Mouse (Mus musculus): Measurements from ENCODE around the gene Etv6. TPM values are rescaled to one million over a fixed set of nuclear protein-coding genes. Genes with fewer than 3 reads are reported as not detected.

Gene Etv6
- polyA plus RNA-seq, 1 experiment from 2014 or later = 2.7 TPM

DNA sequence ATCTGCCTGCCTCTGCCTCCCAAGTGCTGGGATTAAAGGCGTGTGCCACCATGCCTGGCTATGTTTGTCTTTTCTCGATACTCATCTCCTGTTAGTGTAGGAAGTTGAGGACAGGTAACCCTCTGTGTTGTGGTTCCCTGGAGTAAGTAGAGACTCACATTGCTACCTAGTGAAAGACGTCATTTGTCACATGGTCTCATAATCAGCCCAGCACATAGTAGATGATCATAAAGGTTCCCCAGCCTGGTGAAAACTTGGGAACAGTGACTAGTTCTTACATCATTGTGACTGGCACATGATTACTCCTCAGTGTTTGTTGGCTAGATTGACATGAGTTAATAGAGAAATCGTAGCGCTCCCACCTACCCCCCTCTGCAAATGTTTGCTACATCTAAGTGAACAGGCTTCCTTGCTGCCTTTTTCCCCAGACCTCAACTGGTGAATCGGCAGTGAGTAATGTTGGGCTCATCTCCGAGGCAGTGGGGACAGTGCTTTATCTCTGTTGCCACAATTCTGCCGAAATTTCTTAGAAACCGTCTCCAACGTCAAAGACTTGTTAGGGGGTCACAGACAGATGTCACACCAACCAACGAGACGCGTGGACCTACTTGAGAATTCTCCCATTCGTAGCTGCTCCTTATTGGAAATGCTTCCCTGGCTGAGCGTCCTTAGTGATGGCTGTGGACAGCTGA is 46.9 kb downstream of the Etv6 start:
- no peaks in the 10 kb centered on the region for H3K9me3 ChIP-seq (ENCODE audit: low read length)
- H3K4me2 ChIP-seq (ENCODE audit: low read depth, low read length) = no peak overlapping the region
- 61% methylated on average over 15 of the region's 15 CpGs for WGBS (ENCODE audit: insufficient replicate concordance)
- no peak for TF ChIP-seq CTCF (IDR thresholded peaks at IDR 0.05; ENCODE audit: low read depth)
- no peak for TF ChIP-seq EP300 (IDR thresholded peaks at IDR 0.05; ENCODE audit: low read depth)
- no peaks in the 10 kb centered on the region for H3K36me3 ChIP-seq (replicated peaks; ENCODE audit: insufficient read depth, low read length)
- DNase-seq (no peak), ATAC-seq (no peak)
- no peak overlapping the region for H3K27ac ChIP-seq (ENCODE audit: low read depth)
- H3K4me3 ChIP-seq (ENCODE audit: low read depth, low read length) = no peak overlapping the region
- H3K4me1 ChIP-seq (ENCODE audit: insufficient read depth) = no peaks in the 10 kb centered on the region
- no peaks in the 10 kb centered on the region for H3K27me3 ChIP-seq (ENCODE audit: insufficient read depth, low read length)
- no peak overlapping the region for H3K9ac ChIP-seq (replicated peaks)

DNA sequence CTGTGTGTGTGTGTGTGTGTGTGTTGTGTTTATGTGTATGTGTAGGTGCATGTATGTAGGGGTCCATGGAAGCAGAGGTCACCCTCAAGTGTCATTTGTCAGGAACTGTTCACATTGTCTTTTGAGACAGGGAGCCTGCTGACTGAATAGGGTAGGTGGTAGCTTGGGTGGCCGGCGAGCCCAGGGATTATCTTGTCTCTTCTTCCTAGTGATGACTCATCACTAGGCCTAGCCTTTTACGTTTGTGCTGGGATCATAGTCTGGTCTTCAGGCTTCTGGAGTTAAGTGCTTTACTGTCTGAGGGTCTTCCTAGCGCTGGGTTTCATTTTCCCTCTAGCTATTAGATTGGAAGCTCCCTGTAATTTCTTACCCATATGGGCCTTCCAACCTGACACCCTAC is 47.9 kb downstream of the Etv6 start:
- TF ChIP-seq EP300 (IDR thresholded peaks at IDR 0.05; ENCODE audit: low read depth) (no peak), CTCF (IDR thresholded peaks at IDR 0.05; ENCODE audit: low read depth) (no peak)
- no peak for ATAC-seq

DNA sequence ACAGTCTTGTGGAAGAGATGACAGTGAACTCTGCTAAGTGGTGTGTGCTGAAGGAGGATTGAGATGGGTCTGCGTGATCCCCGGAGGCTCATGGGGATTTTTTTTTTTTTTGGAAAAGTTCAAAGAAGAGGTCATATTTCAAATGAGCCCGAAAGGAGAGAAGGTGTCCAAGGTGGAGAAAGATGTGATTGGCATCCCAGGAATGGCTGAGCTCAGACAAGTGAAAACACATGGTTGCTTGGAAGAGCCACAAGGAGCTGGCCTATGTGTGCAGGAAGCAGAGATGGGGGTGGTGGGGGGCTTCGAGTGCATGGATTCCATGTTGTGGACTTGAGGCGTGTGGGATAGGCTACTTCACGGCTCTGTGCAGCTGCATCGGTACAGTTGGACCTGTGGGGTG is 50.9 kb downstream of the Etv6 start:
- no peaks in the 10 kb centered on the region for H3K27me3 ChIP-seq (ENCODE audit: insufficient read depth, low read length)
- DNase-seq (no peak), ATAC-seq (no peak)
- H3K4me2 ChIP-seq (ENCODE audit: low read depth, low read length) = no peak overlapping the region
- no peak overlapping the region for H3K9ac ChIP-seq (replicated peaks)
- H3K36me3 ChIP-seq (replicated peaks; ENCODE audit: insufficient read depth, low read length) = no peaks in the 10 kb centered on the region
- WGBS (ENCODE audit: insufficient replicate concordance) = 79% methylated on average over 7 of the region's 7 CpGs
- peaks cover 11% of the 10 kb centered on the region for H3K4me1 ChIP-seq (ENCODE audit: insufficient read depth)
- H3K4me3 ChIP-seq (ENCODE audit: low read depth, low read length) = no peak overlapping the region
- H3K9me3 ChIP-seq (ENCODE audit: low read length) = no peaks in the 10 kb centered on the region
- no peak for TF ChIP-seq CTCF (IDR thresholded peaks at IDR 0.05; ENCODE audit: low read depth)
- H3K27ac ChIP-seq (ENCODE audit: low read depth) = no peak overlapping the region

More for the DNA sequence above, 47.9 kb downstream of the Etv6 start:
- Histone ChIP-seq H3K9me3 (ENCODE audit: low read length) (no peaks in the 10 kb centered on the region), H3K27me3 (ENCODE audit: insufficient read depth, low read length) (no peaks in the 10 kb centered on the region), H3K36me3 (replicated peaks; ENCODE audit: insufficient read depth, low read length) (no peaks in the 10 kb centered on the region), H3K27ac (ENCODE audit: low read depth) (no peak overlapping the region), H3K9ac (replicated peaks) (no peak overlapping the region), H3K4me1 (ENCODE audit: insufficient read depth) (no peaks in the 10 kb centered on the region), H3K4me3 (ENCODE audit: low read depth, low read length) (no peak overlapping the region), H3K4me2 (ENCODE audit: low read depth, low read length) (no peak overlapping the region)
- no peak for DNase-seq
- 51% methylated on average over 4 of the region's 4 CpGs for WGBS (ENCODE audit: insufficient replicate concordance)

DNA sequence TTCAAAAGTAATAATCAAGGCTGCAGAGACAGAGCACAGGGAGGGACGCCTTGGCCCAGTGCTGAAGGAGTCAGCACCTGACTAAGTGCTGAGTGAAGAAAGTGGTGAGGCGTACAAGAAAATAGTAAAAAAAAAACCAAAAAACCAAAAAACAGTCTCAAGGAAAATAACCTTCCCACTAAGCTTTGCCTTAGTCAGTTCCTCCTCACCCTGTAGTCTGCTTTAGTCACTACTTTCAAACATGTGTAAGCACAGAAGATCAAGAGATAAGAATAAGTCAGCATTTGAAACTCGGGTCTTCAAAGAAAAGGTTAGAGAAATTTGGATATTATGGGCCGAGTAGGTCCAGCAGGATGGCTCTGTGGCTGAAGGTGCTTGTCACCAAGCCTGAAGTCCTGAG is 52.2 kb downstream of the Etv6 start:
- Histone ChIP-seq H3K36me3 (replicated peaks; ENCODE audit: insufficient read depth, low read length) (no peaks in the 10 kb centered on the region), H3K27ac (ENCODE audit: low read depth) (no peak overlapping the region), H3K4me3 (ENCODE audit: low read depth, low read length) (no peak overlapping the region), H3K4me1 (ENCODE audit: insufficient read depth) (peaks cover 11% of the 10 kb centered on the region), H3K27me3 (ENCODE audit: insufficient read depth, low read length) (no peaks in the 10 kb centered on the region), H3K4me2 (ENCODE audit: low read depth, low read length) (no peak overlapping the region), H3K9me3 (ENCODE audit: low read length) (no peaks in the 10 kb centered on the region), H3K9ac (replicated peaks) (no peak overlapping the region)
- ATAC-seq (no peak), DNase-seq (no peak)
- WGBS (ENCODE audit: insufficient replicate concordance) = 72% methylated on average over 4 of the region's 4 CpGs
- TF ChIP-seq EP300 (IDR thresholded peaks at IDR 0.05; ENCODE audit: low read depth) = no peak
- no peak for TF ChIP-seq CTCF (IDR thresholded peaks at IDR 0.05; ENCODE audit: low read depth)

DNA sequence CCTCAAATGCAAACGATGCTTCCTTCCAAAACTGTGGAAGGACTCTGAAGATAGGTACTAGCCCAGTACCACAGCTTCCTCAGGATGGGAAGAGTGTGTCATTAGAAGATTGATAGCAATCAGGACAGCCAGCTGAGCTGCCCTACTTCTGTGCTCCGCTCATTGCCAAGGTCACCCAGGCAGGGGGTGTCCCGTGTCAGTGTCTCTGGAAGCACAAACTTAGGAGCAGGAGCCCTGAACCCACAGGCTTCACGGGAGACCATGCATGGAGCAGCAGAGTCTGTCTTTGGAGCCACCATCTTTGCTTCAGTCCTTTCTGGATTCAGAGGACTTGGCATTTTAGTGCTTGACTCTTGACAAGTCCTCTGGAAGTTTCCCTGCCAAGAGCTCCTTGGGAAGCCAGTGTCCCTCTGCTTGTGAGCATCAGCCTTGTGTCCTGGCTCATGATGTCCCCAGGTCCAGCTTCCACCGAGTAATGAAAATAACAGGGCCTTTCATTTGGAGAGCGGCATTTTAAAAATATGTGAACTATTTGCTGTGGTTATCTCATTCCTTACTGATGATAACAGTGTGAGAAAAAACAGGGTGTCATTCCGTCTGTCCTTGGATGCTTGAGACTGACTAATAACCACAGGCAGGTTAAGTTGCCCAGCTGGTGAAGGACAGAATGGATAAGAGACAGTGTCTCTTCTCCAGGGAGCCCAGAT is 54.3 kb downstream of the Etv6 start:
- 50% methylated on average over 7 of the region's 7 CpGs for WGBS (ENCODE audit: insufficient replicate concordance)
- ATAC-seq = peak; percentile 33
- Histone ChIP-seq H3K4me1 (ENCODE audit: insufficient read depth) (peaks cover 11% of the 10 kb centered on the region), H3K4me2 (ENCODE audit: low read depth, low read length) (no peak overlapping the region), H3K4me3 (ENCODE audit: low read depth, low read length) (no peak overlapping the region), H3K9me3 (ENCODE audit: low read length) (no peaks in the 10 kb centered on the region), H3K27ac (ENCODE audit: low read depth) (peak overlapping the region; percentile 64), H3K27me3 (ENCODE audit: insufficient read depth, low read length) (no peaks in the 10 kb centered on the region), H3K36me3 (replicated peaks; ENCODE audit: insufficient read depth, low read length) (no peaks in the 10 kb centered on the region), H3K9ac (replicated peaks) (no peak overlapping the region)
- DNase-seq = no peak
- TF ChIP-seq CTCF (IDR thresholded peaks at IDR 0.05; ENCODE audit: low read depth) (no peak), EP300 (IDR thresholded peaks at IDR 0.05; ENCODE audit: low read depth) (no peak)

DNA sequence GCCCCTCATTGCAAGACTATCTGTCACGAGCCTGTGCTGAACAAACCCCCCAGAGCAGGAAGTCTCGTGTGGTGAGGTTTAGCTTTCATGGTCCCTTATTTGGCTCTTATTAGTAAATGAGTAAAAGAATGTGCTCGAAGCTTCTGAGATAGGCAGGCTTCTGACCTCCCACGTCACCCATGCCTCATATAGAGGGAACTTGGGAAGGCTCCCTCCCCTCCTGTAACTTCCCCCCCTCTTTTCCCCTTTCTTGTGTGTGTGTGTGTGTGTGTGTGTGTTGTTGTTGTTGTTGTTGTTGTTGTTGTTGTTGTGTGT is 54.8 kb downstream of the Etv6 start:
- Histone ChIP-seq H3K9ac (replicated peaks) (no peak overlapping the region), H3K36me3 (replicated peaks; ENCODE audit: insufficient read depth, low read length) (no peaks in the 10 kb centered on the region), H3K4me3 (ENCODE audit: low read depth, low read length) (no peak overlapping the region), H3K27ac (ENCODE audit: low read depth) (0 out of 2 replicates have a peak overlapping the region, but pooled peaks have one; percentile 22), H3K27me3 (ENCODE audit: insufficient read depth, low read length) (no peaks in the 10 kb centered on the region), H3K9me3 (ENCODE audit: low read length) (no peaks in the 10 kb centered on the region), H3K4me1 (ENCODE audit: insufficient read depth) (peaks cover 11% of the 10 kb centered on the region), H3K4me2 (ENCODE audit: low read depth, low read length) (no peak overlapping the region)
- no peak for TF ChIP-seq EP300 (IDR thresholded peaks at IDR 0.05; ENCODE audit: low read depth)
- no peak for TF ChIP-seq CTCF (IDR thresholded peaks at IDR 0.05; ENCODE audit: low read depth)
- WGBS (ENCODE audit: insufficient replicate concordance) = 44% methylated on average over 4 of the region's 4 CpGs
- DNase-seq = no peak
- no peak; the same call in 1 of the 2 replicates for ATAC-seq
